Mouse (Mus musculus): Measurements from ENCODE around the gene Chn2.

Gene Chn2

DNA sequence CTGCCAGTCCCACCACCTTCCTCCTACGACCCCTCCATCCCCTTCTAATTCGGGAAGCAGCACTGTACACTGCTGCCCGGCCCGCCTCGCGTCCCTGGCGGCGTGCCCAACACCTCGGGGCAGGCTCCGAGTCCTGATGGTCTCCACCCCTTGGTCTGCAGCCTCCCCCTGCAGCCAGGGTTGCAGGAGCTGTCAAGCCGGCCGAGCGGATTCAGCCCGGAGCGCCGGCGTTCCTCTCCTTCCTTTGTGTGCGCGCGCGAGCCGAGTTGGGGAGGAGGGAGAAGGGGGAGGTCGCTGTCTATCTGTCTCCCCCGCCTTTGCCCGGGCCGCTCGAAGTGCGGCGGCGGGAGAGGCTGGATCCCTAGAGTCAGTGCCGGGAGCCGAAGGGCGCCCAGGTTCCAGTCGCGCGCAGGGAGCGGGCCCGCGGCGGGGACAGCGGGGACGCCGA lies at the start of gene Chn2:
Gene Chn2 (plus strand): TSS at position 198 of the 448 bp plus-strand sequence.
- peak; percentile 83 for DNase-seq

DNA sequence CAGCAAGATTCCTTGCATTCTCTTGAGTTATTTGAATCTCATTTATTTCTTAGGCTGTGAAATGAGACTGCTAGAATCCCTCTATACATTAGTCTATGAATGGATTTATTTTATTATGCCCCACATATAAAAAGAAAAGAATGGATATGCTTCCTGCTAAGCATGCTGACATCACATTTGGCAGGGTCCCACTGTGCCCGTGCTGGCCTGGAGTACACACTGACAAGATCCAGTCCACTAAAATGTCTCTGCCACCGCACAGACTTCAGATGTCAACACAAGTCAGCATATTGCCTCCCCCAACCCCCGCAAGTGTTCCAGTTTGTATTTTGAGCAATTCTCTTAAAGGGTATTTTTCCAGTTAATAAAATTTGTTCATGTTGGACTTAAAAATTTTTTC lies 47.0 kb upstream of the Chn2 start:
- no peak for DNase-seq

DNA sequence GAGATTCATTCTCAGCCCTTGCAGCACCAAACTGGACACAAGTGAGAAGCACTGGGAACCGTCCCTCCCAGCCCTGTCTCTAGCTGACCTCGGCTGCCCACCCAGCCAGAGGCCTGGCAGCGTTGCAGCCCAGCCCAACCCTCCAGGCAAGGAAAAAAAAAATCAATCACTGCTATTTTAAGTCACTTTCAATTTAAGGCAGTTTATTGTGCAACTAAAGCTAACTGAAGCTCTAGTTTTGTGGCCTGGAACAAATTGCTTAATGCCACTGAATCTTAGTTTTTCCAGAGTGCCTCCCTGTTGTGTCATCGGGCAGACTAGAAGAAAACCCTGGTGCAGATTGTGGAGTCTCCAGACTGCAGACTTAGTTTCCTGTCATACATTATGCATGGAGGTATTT lies 43.8 kb upstream of the Chn2 start:
- peak; percentile 10 for DNase-seq

GRCm38 (mm10) chr6:53996226-53996955 lies 43.0 kb upstream of the Chn2 start:
- DNase-seq = no peak

DNA sequence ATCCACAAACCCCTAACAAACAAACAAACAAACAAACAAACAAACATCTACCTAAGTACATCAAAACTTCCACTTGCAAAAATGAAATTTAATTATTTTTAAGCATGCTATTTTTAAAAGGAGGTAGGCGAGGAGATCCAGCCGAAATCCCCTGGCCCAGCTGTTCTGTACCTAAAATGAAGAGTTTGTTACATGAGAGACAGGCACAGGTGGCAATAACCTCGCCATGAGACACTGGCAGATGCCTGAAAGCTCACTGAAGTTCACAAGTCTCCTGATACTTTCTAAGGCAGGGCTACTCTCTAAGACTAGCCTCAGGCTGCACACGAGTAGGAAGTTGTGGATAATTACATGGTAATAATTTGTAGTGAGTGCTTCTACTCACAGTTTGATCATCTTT lies 34.1 kb upstream of the Chn2 start:
- no peak for DNase-seq

DNA sequence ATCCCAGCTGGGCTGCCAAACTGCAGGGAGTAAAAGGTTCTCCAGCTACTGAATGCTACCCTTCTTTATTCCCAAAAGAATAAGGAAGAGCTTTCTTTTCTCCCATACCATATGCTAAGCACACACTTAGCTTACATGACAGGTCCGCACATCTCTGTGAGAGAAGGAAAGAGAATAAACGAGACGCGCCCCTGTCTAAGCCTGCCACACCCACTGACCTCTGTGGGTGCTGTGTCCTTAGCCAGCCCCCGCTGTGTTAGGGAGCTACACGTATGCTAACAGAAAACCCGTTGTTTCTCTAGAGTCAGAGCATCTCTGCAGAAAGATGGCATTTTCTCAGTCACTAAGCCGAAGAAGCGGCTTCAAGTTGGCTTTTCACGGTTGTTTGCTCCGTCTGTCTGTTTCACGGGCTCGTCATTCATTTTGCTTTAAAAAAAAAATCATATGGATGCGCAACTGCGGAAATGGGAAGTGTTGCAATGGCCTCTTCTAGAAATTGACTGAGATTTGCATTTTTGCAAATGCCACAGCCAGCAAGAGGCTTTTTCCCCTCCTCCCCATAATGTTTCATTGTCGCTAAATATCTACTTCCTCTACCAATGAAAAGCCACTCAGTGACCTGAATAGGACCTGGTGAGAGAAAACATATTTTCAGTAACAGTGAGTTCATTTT lies 30.8 kb upstream of the Chn2 start:
- no peak for DNase-seq

- no peak for DNase-seq
These were observed 30.1 kb upstream of the Chn2 start for GRCm38 (mm10) chr6:54009293-54009692.

DNA sequence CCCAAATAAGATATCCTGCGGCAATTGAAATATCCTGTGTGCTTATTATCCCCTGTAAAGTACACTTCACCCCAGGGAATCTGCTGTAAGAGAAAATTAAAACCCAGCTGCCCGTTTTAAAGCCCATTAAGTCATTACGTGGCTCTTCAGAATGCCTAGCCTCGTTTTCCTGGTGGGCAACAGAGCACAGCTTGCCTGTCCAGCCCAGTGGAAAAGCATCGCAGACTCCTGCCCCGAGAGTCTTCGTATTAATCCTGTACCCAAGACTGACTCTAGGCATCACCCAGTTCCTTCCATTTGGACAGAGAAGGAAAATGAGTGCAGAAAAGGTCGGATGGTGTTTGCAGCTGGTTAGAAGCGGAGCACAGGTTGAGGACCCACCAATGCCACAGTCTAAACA lies 29.0 kb upstream of the Chn2 start:
- no peak for DNase-seq

DNA sequence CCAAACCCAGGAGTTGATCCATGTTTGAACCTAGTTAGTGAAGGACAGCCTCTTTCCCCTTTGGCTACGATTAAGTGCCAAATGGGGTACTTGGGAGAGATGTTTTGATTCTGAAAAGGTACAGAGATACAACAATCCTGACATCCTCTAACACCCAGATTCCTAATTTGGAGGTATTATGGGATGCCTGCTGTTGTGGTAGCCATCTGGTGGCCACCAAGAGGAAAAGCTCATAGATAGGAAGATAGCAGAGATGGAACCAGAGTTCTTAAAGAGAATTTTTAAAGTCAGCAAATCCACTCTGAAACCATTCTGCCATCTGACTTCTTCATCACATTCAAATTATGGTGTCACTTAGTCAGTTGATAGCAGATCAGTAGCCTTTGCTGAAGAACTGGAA lies 27.2 kb upstream of the Chn2 start:
- no peak for DNase-seq

DNA sequence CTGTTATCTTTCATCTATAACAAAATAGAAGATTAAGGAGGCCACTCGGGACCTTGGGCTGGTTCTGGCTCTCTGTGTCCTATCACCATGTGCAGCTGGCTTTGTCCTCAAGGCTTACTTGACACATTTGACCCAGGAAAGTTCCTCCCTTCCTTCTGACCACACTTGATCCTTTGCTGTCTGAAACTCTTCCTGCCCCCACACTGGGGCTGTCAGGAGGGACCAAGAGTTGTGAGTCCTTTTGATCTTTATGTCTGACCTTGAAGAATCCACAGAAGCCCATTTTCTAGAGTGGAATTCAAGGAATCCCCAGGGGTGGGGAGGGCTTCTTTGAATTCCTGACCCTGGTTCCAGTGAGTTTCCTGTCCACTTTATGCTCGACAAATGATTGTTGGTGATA lies 21.3 kb upstream of the Chn2 start:
- peak; percentile 59 for DNase-seq

GRCm38 (mm10) chr6:54018861-54019260 lies 20.5 kb upstream of the Chn2 start:
- DNase-seq = no peak

- peak; percentile 77 for DNase-seq
These were observed 18.1 kb upstream of the Chn2 start for GRCm38 (mm10) chr6:54021123-54021789.

DNA sequence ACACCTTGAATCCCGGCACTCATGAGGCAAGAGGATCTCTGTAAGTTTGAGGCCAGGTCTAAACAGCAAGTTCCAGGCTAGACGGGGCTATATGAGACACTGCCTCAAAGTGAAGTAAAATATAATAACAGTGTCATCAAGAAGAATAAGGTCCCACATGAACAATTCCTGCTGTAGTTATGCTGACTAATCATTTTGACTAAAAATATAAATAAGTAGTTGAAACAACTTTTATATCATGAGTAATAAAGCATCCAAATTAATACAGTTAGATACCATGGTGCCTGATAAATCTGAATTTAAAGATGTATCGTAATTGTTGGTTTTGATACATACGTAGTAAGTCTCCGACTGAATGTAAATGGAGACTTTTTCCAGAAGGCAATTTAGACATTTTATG lies 15.5 kb upstream of the Chn2 start:
- no peak for DNase-seq

DNA sequence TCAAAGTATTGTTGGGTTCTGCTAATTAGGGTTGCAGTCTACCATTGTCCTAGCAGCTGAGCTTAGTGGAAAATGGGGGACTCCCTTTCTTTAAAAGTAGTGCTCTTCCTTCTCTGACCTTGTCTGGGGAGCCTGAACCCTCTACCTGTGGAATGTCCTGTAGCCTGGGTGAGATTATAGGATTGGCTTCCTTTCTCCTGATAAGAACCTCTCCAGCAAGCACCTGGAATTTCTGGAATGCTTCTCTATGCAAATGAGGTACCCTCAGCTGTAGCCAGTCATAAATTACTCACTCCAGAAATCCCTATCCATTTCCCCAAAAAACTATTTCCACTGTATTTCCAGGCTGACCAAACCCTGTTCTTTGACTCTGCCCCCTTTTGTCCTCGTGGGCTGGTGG lies 10.6 kb upstream of the Chn2 start:
- DNase-seq = no peak

- DNase-seq = no peak
These were observed 9.0 kb upstream of the Chn2 start for GRCm38 (mm10) chr6:54030351-54030750.

GRCm38 (mm10) chr6:54030776-54031175 lies 8.6 kb upstream of the Chn2 start:
- DNase-seq = no peak

GRCm38 (mm10) chr6:54034471-54034870 lies 4.9 kb upstream of the Chn2 start:
- peak; percentile 86 for DNase-seq

- peak; percentile 52 for DNase-seq
These were observed 3.8 kb upstream of the Chn2 start for GRCm38 (mm10) chr6:54035548-54035947.

DNA sequence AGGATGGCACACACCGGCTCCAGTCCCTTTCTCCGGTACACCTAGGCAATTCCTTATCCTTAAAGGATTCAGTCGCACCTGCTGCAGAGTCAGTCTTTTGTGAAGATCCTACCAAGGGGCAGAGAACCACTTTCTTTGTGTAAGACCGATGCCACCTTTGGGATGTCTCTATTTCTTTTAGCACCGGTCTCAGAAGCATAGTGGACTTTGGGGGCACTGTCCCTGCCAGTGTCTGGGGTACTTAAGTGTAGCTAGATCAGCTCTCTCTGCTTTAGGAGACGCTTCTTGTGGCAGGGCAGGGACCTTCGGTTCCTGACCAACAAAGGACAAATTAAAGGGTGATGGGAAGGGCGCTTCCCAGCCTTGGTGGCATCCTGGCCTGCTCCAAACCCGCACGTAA lies 488 bp upstream of the Chn2 start:
- no peak for DNase-seq

GRCm38 (mm10) chr6:54039805-54040447 lies 572 bp downstream of the Chn2 start:
- DNase-seq = peak; percentile 87

- DNase-seq = no peak
These were observed 1.1 kb downstream of the Chn2 start for GRCm38 (mm10) chr6:54040448-54040844.

- DNase-seq = no peak
These were observed 2.2 kb downstream of the Chn2 start for GRCm38 (mm10) chr6:54041386-54042043.

GRCm38 (mm10) chr6:54042142-54042541 lies 2.8 kb downstream of the Chn2 start:
- DNase-seq = peak; percentile 42

Measured in kidney, postnatal 14 days (tissue).